Mouse (Mus musculus) forebrain, embryonic 16.5 days (tissue): ENCODE measurements around the gene Baat. TPM values are rescaled to one million over a fixed set of nuclear protein-coding genes. Genes with fewer than 3 reads are reported as not detected.

ENCODE experiments used
- ATAC-seq: fragments of 200-750 bp; cut with Nextera tagmentation; 2 replicates; pipeline ENCODE4 v1.8.0; 2017; ENCODE audit warnings: mild to moderate bottlenecking, moderate library complexity
- H3K27ac ChIP-seq: fragments of 300-500 bp; sonication (generic); 2 replicates; pipeline ENCODE4 v1.5.1; 2014; ENCODE audit warnings: low read length, control low read depth
- H3K27me3 ChIP-seq: fragments of 300-500 bp; sonication (generic); replicated peaks from 2 replicates; pipeline ENCODE4 v1.6.1; 2014; ENCODE audit warnings: low read length; ENCODE audit not compliant: control insufficient read depth, insufficient read depth
- H3K36me3 ChIP-seq: fragments of 300-500 bp; sonication (generic); 2 replicates; pipeline ENCODE4 v1.6.1; 2014; ENCODE audit not compliant: control insufficient read depth, insufficient read depth
- H3K4me1 ChIP-seq: fragments of 300-500 bp; sonication (generic); replicated peaks from 2 replicates; pipeline ENCODE4 v1.6.1; 2014; ENCODE audit warnings: low read length; ENCODE audit not compliant: control insufficient read depth, insufficient read depth
- H3K4me2 ChIP-seq: fragments of 300-500 bp; sonication (generic); 2 replicates; pipeline ENCODE4 v1.6.1; 2014; ENCODE audit warnings: mild to moderate bottlenecking, low read length, control low read depth
- H3K4me3 ChIP-seq: fragments of 300-500 bp; sonication (generic); replicated peaks from 2 replicates; pipeline ENCODE4 v1.5.1; 2014; ENCODE audit warnings: mild to moderate bottlenecking, low read length, control low read depth
- H3K9ac ChIP-seq: fragments of 300-500 bp; sonication (generic); replicated peaks from 2 replicates; pipeline ENCODE4 v1.6.1; 2014; ENCODE audit warnings: low read depth, low read length, control low read depth
- H3K9me3 ChIP-seq: fragments of 300-500 bp; sonication (generic); 2 replicates; pipeline ENCODE4 v1.6.1; 2016; ENCODE audit warnings: low read length; ENCODE audit not compliant: control insufficient read depth
- WGBS: fragments of 180-500 bp; shearing (Covaris S2); extraction: QIAGEN DNeasy Blood & Tissue Kit; methylation state at CpG from one replicate; pipeline ENCODE4 v1.1.7; 2014; 5-methylcytosine and 5-hydroxymethylcytosine counted together
- polyA plus RNA-seq: library from polyadenylated mRNA; unstranded; fragments of >200 nt; fragmentation: Nextera tagmentation; extraction: Ambion mirVana; gene quantifications from 2 replicates; pipeline ENCODE4 v1.2.1, GENCODE M21; 2015

Baat gene
- 0.12 and 0.16 TPM in 2 replicates for polyA plus RNA-seq

GRCm38 (mm10) chr4:49506386-49506785 is at the start of gene Baat:
Gene Baat, minus strand, starts transcription at chr4:49506557.
- no peak within 1 kb of the TSS for H3K4me2 ChIP-seq
- no peaks in the 10 kb centered on the region for H3K9me3 ChIP-seq
- H3K4me3 ChIP-seq = no peak within 1 kb of the TSS
- no peaks in the 10 kb centered on the region for H3K36me3 ChIP-seq
- H3K9ac ChIP-seq = no peak within 1 kb of the TSS
- H3K27me3 ChIP-seq = no peaks in the 10 kb centered on the region
- H3K27ac ChIP-seq = no peak within 1 kb of the TSS
- 84% methylated on average over 3 of the region's 3 CpGs for WGBS
- H3K4me1 ChIP-seq = no peaks in the 10 kb centered on the region
- no peak for ATAC-seq

- Histone ChIP-seq H3K4me2 (no peak overlapping the region), H3K4me3 (no peak overlapping the region), H3K9me3 (no peaks in the 10 kb centered on the region), H3K27ac (no peak overlapping the region), H3K27me3 (no peaks in the 10 kb centered on the region), H3K36me3 (no peaks in the 10 kb centered on the region), H3K9ac (no peak overlapping the region), H3K4me1 (no peaks in the 10 kb centered on the region)
- 91% methylated on average over 5 of the region's 5 CpGs for WGBS
- ATAC-seq = no peak
Observed at GRCm38 (mm10) chr4:49553380-49553779, 47.0 kb upstream of the Baat start.

GRCm38 (mm10) chr4:49549383-49549782 is 43.0 kb upstream of the Baat start, which contains the start of gene Aldob:
Gene Aldob, minus strand, starts transcription at chr4:49549546.
- 66% methylated on average over 3 of the region's 3 CpGs for WGBS

GRCm38 (mm10) chr4:49547544-49548219 is 41.3 kb upstream of the Baat start:
- Histone ChIP-seq H3K4me2 (no peak overlapping the region), H3K27me3 (no peaks in the 10 kb centered on the region), H3K9me3 (no peaks in the 10 kb centered on the region), H3K4me1 (no peaks in the 10 kb centered on the region), H3K9ac (no peak overlapping the region), H3K4me3 (no peak overlapping the region), H3K27ac (no peak overlapping the region), H3K36me3 (no peaks in the 10 kb centered on the region)
- 89% methylated on average over 7 of the region's 7 CpGs for WGBS
- no peak for ATAC-seq

More at GRCm38 (mm10) chr4:49549383-49549782, 43.0 kb upstream of the Baat start, which contains the start of gene Aldob:
- no peak for ATAC-seq
- Histone ChIP-seq H3K27ac (no peak within 1 kb of the TSS), H3K9me3 (no peaks in the 10 kb centered on the region), H3K4me3 (no peak within 1 kb of the TSS), H3K9ac (no peak within 1 kb of the TSS), H3K4me2 (no peak within 1 kb of the TSS), H3K27me3 (no peaks in the 10 kb centered on the region), H3K36me3 (no peaks in the 10 kb centered on the region), H3K4me1 (no peaks in the 10 kb centered on the region)

- Histone ChIP-seq H3K9me3 (no peaks in the 10 kb centered on the region), H3K9ac (no peak overlapping the region), H3K27ac (no peak overlapping the region), H3K4me1 (no peaks in the 10 kb centered on the region), H3K36me3 (no peaks in the 10 kb centered on the region), H3K4me3 (no peak overlapping the region), H3K4me2 (no peak overlapping the region), H3K27me3 (no peaks in the 10 kb centered on the region)
- ATAC-seq = no peak
- WGBS = 78% methylated on average over 6 of the region's 6 CpGs
Observed at GRCm38 (mm10) chr4:49546873-49547543, 40.7 kb upstream of the Baat start.

GRCm38 (mm10) chr4:49546026-49546425 is 39.7 kb upstream of the Baat start:
- H3K27ac ChIP-seq = no peak overlapping the region
- H3K4me3 ChIP-seq = no peak overlapping the region
- H3K36me3 ChIP-seq = no peaks in the 10 kb centered on the region
- no peaks in the 10 kb centered on the region for H3K4me1 ChIP-seq
- H3K27me3 ChIP-seq = no peaks in the 10 kb centered on the region
- ATAC-seq = no peak
- no peak overlapping the region for H3K9ac ChIP-seq
- H3K4me2 ChIP-seq = no peak overlapping the region
- WGBS = 93% methylated on average over 2 of the region's 2 CpGs
- no peaks in the 10 kb centered on the region for H3K9me3 ChIP-seq

- Histone ChIP-seq H3K27ac (no peak overlapping the region), H3K4me3 (no peak overlapping the region), H3K9ac (no peak overlapping the region), H3K4me1 (no peaks in the 10 kb centered on the region), H3K27me3 (no peaks in the 10 kb centered on the region), H3K4me2 (no peak overlapping the region), H3K36me3 (no peaks in the 10 kb centered on the region), H3K9me3 (no peaks in the 10 kb centered on the region)
- no peak for ATAC-seq
- 74% methylated on average over 3 of the region's 3 CpGs for WGBS
Observed at GRCm38 (mm10) chr4:49540966-49541365, 34.6 kb upstream of the Baat start.

- WGBS = 52% methylated on average over 6 of the region's 6 CpGs
- H3K36me3 ChIP-seq = no peaks in the 10 kb centered on the region
Observed at GRCm38 (mm10) chr4:49539665-49540064, 33.3 kb upstream of the Baat start.

GRCm38 (mm10) chr4:49536671-49537070 is 30.3 kb upstream of the Baat start:
- no peak overlapping the region for H3K4me3 ChIP-seq
- H3K27ac ChIP-seq = no peak overlapping the region
- ATAC-seq = no peak
- no peak overlapping the region for H3K9ac ChIP-seq
- H3K27me3 ChIP-seq = no peaks in the 10 kb centered on the region
- H3K4me2 ChIP-seq = no peak overlapping the region
- H3K9me3 ChIP-seq = no peaks in the 10 kb centered on the region
- WGBS = 91% methylated on average over 4 of the region's 4 CpGs
- peaks cover 5% of the 10 kb centered on the region; the same call in 1 of the 2 replicates for H3K36me3 ChIP-seq
- no peaks in the 10 kb centered on the region for H3K4me1 ChIP-seq

More at GRCm38 (mm10) chr4:49539665-49540064, 33.3 kb upstream of the Baat start:
- Histone ChIP-seq H3K4me2 (no peak overlapping the region), H3K9me3 (no peaks in the 10 kb centered on the region), H3K4me1 (no peaks in the 10 kb centered on the region), H3K4me3 (no peak overlapping the region), H3K27ac (no peak overlapping the region), H3K9ac (no peak overlapping the region), H3K27me3 (no peaks in the 10 kb centered on the region)
- ATAC-seq = no peak
